Mouse (Mus musculus): ENCODE measurements around the gene Elobl. TPM values are rescaled to one million over a fixed set of nuclear protein-coding genes. Genes with fewer than 3 reads are reported as not detected.

Elobl gene
- total and polyA plus RNA-seq, 3 experiments, result not detected

- Histone ChIP-seq H3K27me3 (replicated peaks) (no peaks in the 10 kb centered on the region), H3K9me3 (replicated peaks; ENCODE audit: low read length) (no peaks in the 10 kb centered on the region), H3K9ac (ENCODE audit: insufficient read depth, low read depth) (no peak overlapping the region), H3K4me3 (replicated peaks in 1 of 3; ENCODE audit: low read depth in 2 of 3, low read length in 2 of 3, poor library complexity in 1 of 3) (no peak overlapping the region), H3K79me2 (replicated peaks; ENCODE audit: control insufficient read depth, extremely low read depth, insufficient read depth, poor library complexity, severe bottlenecking) (no peaks in the 10 kb centered on the region), H3K4me2 (ENCODE audit: insufficient read depth, low read depth, poor library complexity, severe bottlenecking) (no peak overlapping the region), H3K27ac (ENCODE audit: insufficient read depth, low read depth) (no peak overlapping the region), H3K4me1 (ENCODE audit: control insufficient read depth in 1 of 2, insufficient read depth in 2 of 2) (peaks cover 7 to 43% of the 10 kb centered on the region in 2 experiments), H3K36me3 (replicated peaks in 1 of 2; ENCODE audit: control insufficient read depth in 1 of 2, insufficient read depth in 1 of 2, low read length in 1 of 2) (peaks cover 65 to 96% of the 10 kb centered on the region in 2 experiments)
- DNase-seq (ENCODE audit: extremely low read depth), result no peak
- dilution Hi-C loops (cut with MboI; ENCODE audit: extremely low pct_ligation_motif_present, extremely low pct_unique_long_range_greater_than_20kb, low sequenced_read_pairs) (no loop called here), in situ Hi-C loops (cut with MboI; ENCODE audit: low pct_ligation_motif_present, low pct_unique_long_range_greater_than_20kb, low sequenced_read_pairs) (no loop called here)
- no peak for TF ChIP-seq CHD2 (IDR thresholded peaks at IDR 0.05; ENCODE audit: low read length)
- TF ChIP-seq POLR2A (IDR thresholded peaks at IDR 0.05; ENCODE audit: low read depth, low read length), result no peak
- TF ChIP-seq IRF4 (IDR thresholded peaks at IDR 0.05; ENCODE audit: low read depth, low read length), result no peak
- no peak for TF ChIP-seq CTCF (conservative IDR thresholded peaks at IDR 0.05 in 1 of 2, IDR thresholded peaks at IDR 0.05 in 1 of 2; ENCODE audit: low read depth in 2 of 2, low read length in 2 of 2)
- no peak for TF ChIP-seq TBP (conservative IDR thresholded peaks at IDR 0.05; ENCODE audit: low read depth, low read length)
- TF ChIP-seq JUN (IDR thresholded peaks at IDR 0.05; ENCODE audit: insufficient read depth, low read depth, low read length), result no peak
- no peak for TF ChIP-seq CHD1 (IDR thresholded peaks at IDR 0.05; ENCODE audit: low read depth, low read length)
- TF ChIP-seq GABPA (IDR thresholded peaks at IDR 0.05; ENCODE audit: insufficient replicate concordance, low read depth, low read length), result no peak
- TF ChIP-seq NELFE (IDR thresholded peaks at IDR 0.05; ENCODE audit: low read depth, low read length), result no peak
- no peak for TF ChIP-seq MAX (IDR thresholded peaks at IDR 0.05; ENCODE audit: low read length)
- TF ChIP-seq ZMIZ1 (IDR thresholded peaks at IDR 0.05; ENCODE audit: low read depth, low read length), result no peak
- TF ChIP-seq NRF1 (IDR thresholded peaks at IDR 0.05; ENCODE audit: low read depth, low read length), result no peak
These were observed 42.8 kb upstream of the Elobl start for GRCm38 (mm10) chr11:89009496-89009895.

- Histone ChIP-seq H3K4me3 (replicated peaks in 1 of 3; ENCODE audit: low read depth in 2 of 3, low read length in 2 of 3, poor library complexity in 1 of 3) (no peak overlapping the region), H3K4me1 (ENCODE audit: control insufficient read depth in 1 of 2, insufficient read depth in 2 of 2) (peaks cover 8 to 41% of the 10 kb centered on the region in 2 experiments), H3K27me3 (replicated peaks) (no peaks in the 10 kb centered on the region), H3K79me2 (replicated peaks; ENCODE audit: control insufficient read depth, extremely low read depth, insufficient read depth, poor library complexity, severe bottlenecking) (no peaks in the 10 kb centered on the region), H3K9me3 (replicated peaks; ENCODE audit: low read length) (no peaks in the 10 kb centered on the region), H3K4me2 (ENCODE audit: insufficient read depth, low read depth, poor library complexity, severe bottlenecking) (no peak overlapping the region), H3K9ac (ENCODE audit: insufficient read depth, low read depth) (no peak overlapping the region), H3K27ac (ENCODE audit: insufficient read depth, low read depth) (no peak overlapping the region), H3K36me3 (replicated peaks in 1 of 2; ENCODE audit: control insufficient read depth in 1 of 2, insufficient read depth in 1 of 2, low read length in 1 of 2) (peaks cover 62 to 94% of the 10 kb centered on the region in 2 experiments)
- in situ Hi-C loops (cut with MboI; ENCODE audit: low pct_ligation_motif_present, low pct_unique_long_range_greater_than_20kb, low sequenced_read_pairs) (no loop called here), dilution Hi-C loops (cut with MboI; ENCODE audit: extremely low pct_ligation_motif_present, extremely low pct_unique_long_range_greater_than_20kb, low sequenced_read_pairs) (no loop called here)
- DNase-seq (ENCODE audit: extremely low read depth), result peak; percentile 43
- TF ChIP-seq ELF1 (IDR thresholded peaks at IDR 0.05; ENCODE audit: low read depth, low read length), result no peak
- peak; percentile 26; the same call in 1 of the 2 replicates for TF ChIP-seq EP300 (IDR thresholded peaks at IDR 0.05; ENCODE audit: low read length)
- TF ChIP-seq JUND (conservative IDR thresholded peaks at IDR 0.05; ENCODE audit: low read depth, low read length), result peak; percentile 38; the same call in 1 of the 2 replicates
- TF ChIP-seq JUN (IDR thresholded peaks at IDR 0.05; ENCODE audit: insufficient read depth, low read depth, low read length), result peak; percentile 88
- TF ChIP-seq NRF1 (IDR thresholded peaks at IDR 0.05; ENCODE audit: low read depth, low read length), result 0 out of 2 replicates have a peak, but pooled peaks have one; percentile 18
- no peak for TF ChIP-seq ZMIZ1 (IDR thresholded peaks at IDR 0.05; ENCODE audit: low read depth, low read length)
- TF ChIP-seq ETS1 (conservative IDR thresholded peaks at IDR 0.05; ENCODE audit: low read depth, low read length), result 0 out of 2 replicates have a peak, but pooled peaks have one; percentile 40
These were observed 42.3 kb upstream of the Elobl start for GRCm38 (mm10) chr11:89009066-89009465.

All from CH12.LX (cell line).